Mouse (Mus musculus) heart, embryonic 12.5 days (tissue): ENCODE data around the gene Tmem274. TPM values are rescaled to one million over a fixed set of nuclear protein-coding genes. Genes with fewer than 3 reads are reported as not detected.

Experiments used
- ATAC-seq: fragments of 200-750 bp; cut with Nextera tagmentation; 2 replicates; pipeline ENCODE4 v1.8.0; 2017; ENCODE audit warnings: moderate TSS enrichment, moderate library complexity; ENCODE audit not compliant: insufficient number of reproducible peaks, low FRiP score
- H3K27ac ChIP-seq: fragments of 300-500 bp; sonication (generic); 2 replicates; pipeline ENCODE4 v1.5.1; 2016; ENCODE audit warnings: mild to moderate bottlenecking, moderate library complexity; ENCODE audit not compliant: poor library complexity, severe bottlenecking
- H3K27me3 ChIP-seq: fragments of 300-500 bp; sonication (generic); replicated peaks from 2 replicates; pipeline ENCODE4 v1.6.1; 2016; ENCODE audit warnings: mild to moderate bottlenecking, moderate library complexity
- H3K36me3 ChIP-seq: fragments of 300-500 bp; sonication (generic); 2 replicates; pipeline ENCODE4 v1.6.1; 2016; ENCODE audit warnings: mild to moderate bottlenecking, moderate library complexity
- H3K4me1 ChIP-seq: fragments of 300-500 bp; sonication (generic); replicated peaks from 2 replicates; pipeline ENCODE4 v1.6.1; 2016; ENCODE audit warnings: mild to moderate bottlenecking
- H3K4me2 ChIP-seq: fragments of 300-500 bp; sonication (generic); 2 replicates; pipeline ENCODE4 v1.6.1; 2016; ENCODE audit warnings: mild to moderate bottlenecking, moderate library complexity
- H3K4me3 ChIP-seq: fragments of 300-500 bp; sonication (generic); 2 replicates; pipeline ENCODE4 v1.5.1; 2016; ENCODE audit warnings: mild to moderate bottlenecking
- H3K9ac ChIP-seq: fragments of 300-500 bp; sonication (generic); 2 replicates; pipeline ENCODE4 v1.6.1; 2016; ENCODE audit warnings: mild to moderate bottlenecking, moderate library complexity
- H3K9me3 ChIP-seq: fragments of 300-500 bp; sonication (generic); replicated peaks from 2 replicates; pipeline ENCODE4 v1.6.1; 2016; ENCODE audit warnings: mild to moderate bottlenecking, moderate library complexity
- WGBS: fragments of 180-500 bp; shearing (Covaris S2); methylation state at CpG from one replicate; pipeline ENCODE4 v1.1.7; 2016; 5-methylcytosine and 5-hydroxymethylcytosine counted together
- polyA plus RNA-seq: library from polyadenylated mRNA; unstranded; fragments of >200 nt; fragmentation: Nextera tagmentation; extraction: Ambion mirVana; gene quantifications from 2 replicates; pipeline ENCODE4 v1.2.1, GENCODE M21; 2016

Gene Tmem274
- polyA plus RNA-seq, 1 experiment from 2014 or later: 0.29 TPM

DNA sequence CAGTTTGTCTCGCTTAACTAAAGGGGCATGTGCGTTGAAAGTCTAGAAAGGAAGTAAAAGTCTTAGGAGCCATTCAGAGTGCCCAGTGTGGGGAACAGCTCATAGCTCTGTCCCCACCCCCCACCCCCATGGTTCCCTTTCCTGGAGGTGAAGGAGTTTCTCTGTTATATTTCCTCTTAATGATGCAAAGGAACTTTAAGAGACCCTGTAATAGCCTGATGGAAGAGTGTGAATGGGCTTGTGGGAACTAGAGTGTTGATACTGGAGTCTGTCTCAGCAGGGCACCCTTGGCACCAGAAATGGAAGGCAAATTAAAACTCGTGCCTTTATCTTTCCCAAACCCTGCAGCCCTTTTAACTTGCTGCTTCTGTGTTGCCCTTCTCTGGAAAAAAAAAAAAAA is 27.7 kb downstream of the Tmem274 start:
- Histone ChIP-seq H3K36me3 (peaks cover 28% of the 10 kb centered on the region), H3K4me3 (no peak overlapping the region), H3K4me1 (no peaks in the 10 kb centered on the region), H3K9me3 (no peaks in the 10 kb centered on the region), H3K4me2 (no peak overlapping the region), H3K27me3 (no peaks in the 10 kb centered on the region), H3K9ac (no peak overlapping the region), H3K27ac (no peak overlapping the region)
- ATAC-seq: no peak
- 38% methylated on average over 3 of the region's 3 CpGs for WGBS

DNA sequence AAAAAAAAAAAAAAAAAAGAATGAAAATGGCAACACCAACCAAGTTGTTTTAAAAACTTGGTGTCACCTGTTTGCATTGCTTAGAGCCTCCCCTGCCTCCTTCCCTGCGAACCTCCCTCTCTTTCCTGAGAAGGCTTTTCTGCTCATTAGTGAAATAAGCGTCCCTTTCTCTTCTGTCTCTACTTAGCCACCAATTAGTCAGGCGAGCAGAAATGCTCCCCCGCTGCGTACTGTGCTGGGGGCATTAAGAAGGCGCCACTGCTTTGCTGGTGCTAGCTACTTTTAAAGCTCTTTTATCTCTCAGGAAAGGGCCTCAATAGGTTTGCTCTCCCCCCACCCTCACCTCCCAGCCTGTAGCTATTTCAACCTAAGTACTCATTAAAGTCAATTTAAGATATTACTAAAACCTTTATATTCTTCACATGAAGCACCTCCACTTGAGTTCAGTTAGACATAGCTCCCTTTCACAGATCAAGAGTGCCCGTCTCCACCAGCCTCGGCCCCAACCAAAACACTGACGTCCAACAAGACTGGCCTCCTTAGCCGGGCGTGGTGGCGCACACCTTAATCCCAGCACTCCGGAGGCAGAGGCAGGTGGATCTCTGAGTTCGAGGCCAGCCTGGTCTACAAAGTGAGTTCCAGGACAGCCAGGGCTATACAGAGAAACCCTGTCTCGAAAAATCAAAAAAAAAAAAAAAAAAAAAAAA is 28.2 kb downstream of the Tmem274 start:
- no peaks in the 10 kb centered on the region for H3K27me3 ChIP-seq
- ATAC-seq: no peak
- peaks cover 23% of the 10 kb centered on the region for H3K36me3 ChIP-seq
- no peak overlapping the region for H3K4me3 ChIP-seq
- H3K4me2 ChIP-seq: no peak overlapping the region
- 64% methylated on average over 15 of the region's 15 CpGs for WGBS
- H3K27ac ChIP-seq: no peak overlapping the region
- no peaks in the 10 kb centered on the region for H3K4me1 ChIP-seq
- no peak overlapping the region for H3K9ac ChIP-seq
- no peaks in the 10 kb centered on the region for H3K9me3 ChIP-seq

DNA sequence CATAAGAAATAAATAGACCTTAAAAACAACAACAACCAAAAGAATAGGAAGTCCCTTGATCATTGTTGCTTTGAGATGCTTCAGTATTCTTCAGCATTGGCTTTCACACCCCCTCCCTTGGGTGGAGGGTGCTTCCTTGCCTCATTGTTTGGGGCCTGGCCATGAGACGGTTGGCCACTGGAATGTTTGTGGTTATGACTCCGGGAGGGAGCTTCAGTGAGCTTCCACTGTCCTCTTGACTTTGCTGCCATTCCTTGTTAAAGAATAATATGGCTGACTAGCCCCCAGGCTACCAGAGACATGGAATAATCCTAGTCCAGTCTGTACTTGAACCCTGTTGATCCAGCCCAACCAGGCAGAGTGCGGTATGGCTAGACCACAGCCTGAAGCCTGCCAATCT is 29.7 kb downstream of the Tmem274 start:
- Histone ChIP-seq H3K4me3 (no peak overlapping the region), H3K27ac (no peak overlapping the region), H3K9ac (no peak overlapping the region), H3K4me1 (peaks cover 8% of the 10 kb centered on the region), H3K36me3 (peaks cover 12% of the 10 kb centered on the region), H3K4me2 (no peak overlapping the region), H3K27me3 (no peaks in the 10 kb centered on the region), H3K9me3 (no peaks in the 10 kb centered on the region)
- no peak for ATAC-seq
- 71% methylated on average over 3 of the region's 3 CpGs for WGBS

DNA sequence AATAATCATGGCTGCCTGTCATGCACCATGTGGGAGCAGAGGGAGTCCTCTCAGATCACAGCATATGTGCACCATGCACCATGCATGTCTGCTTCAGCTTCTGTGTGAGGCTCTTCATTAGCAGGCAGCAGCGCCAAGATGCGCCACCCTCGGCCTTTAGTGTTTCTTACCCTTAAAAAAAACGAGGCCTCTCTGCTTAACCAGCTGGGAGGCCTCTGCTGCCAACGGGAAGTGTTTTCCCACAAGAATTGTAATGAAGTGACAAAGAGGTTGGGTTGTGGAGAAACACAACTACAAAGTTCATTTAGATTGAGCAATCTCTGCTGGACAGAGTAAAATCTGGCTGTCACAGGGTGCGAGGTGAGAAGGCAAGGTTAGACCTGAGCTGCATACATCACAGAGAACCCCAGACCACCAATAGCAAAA is 34.1 kb downstream of the Tmem274 start:
- no peak overlapping the region for H3K9ac ChIP-seq
- WGBS: 53% methylated on average over 6 of the region's 6 CpGs
- no peak for ATAC-seq
- H3K9me3 ChIP-seq: no peaks in the 10 kb centered on the region
- H3K4me3 ChIP-seq: no peak overlapping the region
- H3K27me3 ChIP-seq: no peaks in the 10 kb centered on the region
- no peak overlapping the region for H3K4me2 ChIP-seq
- H3K27ac ChIP-seq: no peak overlapping the region
- no peaks in the 10 kb centered on the region for H3K36me3 ChIP-seq
- H3K4me1 ChIP-seq: peaks cover 11% of the 10 kb centered on the region

DNA sequence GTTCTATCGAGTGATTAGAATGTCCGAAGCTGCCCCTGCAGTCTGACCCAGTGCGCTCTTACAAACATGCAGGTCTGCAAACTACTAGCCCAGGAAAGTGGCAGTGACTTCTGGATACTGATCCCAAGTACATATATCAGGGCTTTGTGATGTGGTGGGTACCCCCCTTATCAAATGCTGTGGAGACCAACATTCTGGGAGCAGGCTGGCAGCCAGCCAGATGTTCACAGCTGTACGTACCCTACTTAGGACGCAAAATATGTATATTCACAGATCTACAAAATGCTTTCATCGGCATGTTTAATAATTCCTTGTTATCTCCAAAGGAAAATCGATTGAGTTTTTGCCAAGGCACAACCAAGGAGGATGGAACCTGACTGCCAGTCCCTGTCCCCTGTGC is 34.9 kb downstream of the Tmem274 start:
- H3K9ac ChIP-seq: no peak overlapping the region
- 76% methylated on average over 7 of the region's 7 CpGs for WGBS
- H3K36me3 ChIP-seq: no peaks in the 10 kb centered on the region
- H3K27ac ChIP-seq: no peak overlapping the region
- no peaks in the 10 kb centered on the region for H3K9me3 ChIP-seq
- no peak for ATAC-seq
- H3K27me3 ChIP-seq: no peaks in the 10 kb centered on the region
- H3K4me3 ChIP-seq: no peak overlapping the region
- peaks cover 11% of the 10 kb centered on the region for H3K4me1 ChIP-seq
- no peak overlapping the region for H3K4me2 ChIP-seq

DNA sequence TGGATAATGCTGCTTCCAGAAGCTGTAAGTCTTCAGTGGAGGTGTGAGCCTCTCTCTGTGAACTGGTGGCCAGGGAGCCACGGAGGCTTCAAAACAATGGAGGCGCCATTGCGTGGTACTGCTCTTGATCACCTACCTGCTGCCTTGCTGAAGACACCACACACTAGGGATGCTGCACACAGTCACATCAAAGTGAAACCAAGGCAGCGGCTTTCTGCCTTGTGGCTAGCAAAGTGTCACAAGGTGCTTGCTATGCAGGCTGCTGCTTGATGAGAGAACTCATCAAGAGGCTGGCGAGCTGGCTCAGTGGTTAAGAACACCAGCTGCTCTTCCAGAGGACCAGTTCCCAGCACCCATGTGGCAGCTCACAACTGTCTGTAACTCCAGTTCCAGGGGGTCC is 38.5 kb downstream of the Tmem274 start:
- no peak overlapping the region for H3K9ac ChIP-seq
- WGBS: 81% methylated on average over 5 of the region's 5 CpGs
- H3K36me3 ChIP-seq: no peaks in the 10 kb centered on the region
- no peak overlapping the region for H3K27ac ChIP-seq
- no peaks in the 10 kb centered on the region for H3K27me3 ChIP-seq
- no peak overlapping the region for H3K4me2 ChIP-seq
- no peaks in the 10 kb centered on the region for H3K9me3 ChIP-seq
- no peak for ATAC-seq
- H3K4me1 ChIP-seq: peaks cover 22% of the 10 kb centered on the region
- H3K4me3 ChIP-seq: no peak overlapping the region

DNA sequence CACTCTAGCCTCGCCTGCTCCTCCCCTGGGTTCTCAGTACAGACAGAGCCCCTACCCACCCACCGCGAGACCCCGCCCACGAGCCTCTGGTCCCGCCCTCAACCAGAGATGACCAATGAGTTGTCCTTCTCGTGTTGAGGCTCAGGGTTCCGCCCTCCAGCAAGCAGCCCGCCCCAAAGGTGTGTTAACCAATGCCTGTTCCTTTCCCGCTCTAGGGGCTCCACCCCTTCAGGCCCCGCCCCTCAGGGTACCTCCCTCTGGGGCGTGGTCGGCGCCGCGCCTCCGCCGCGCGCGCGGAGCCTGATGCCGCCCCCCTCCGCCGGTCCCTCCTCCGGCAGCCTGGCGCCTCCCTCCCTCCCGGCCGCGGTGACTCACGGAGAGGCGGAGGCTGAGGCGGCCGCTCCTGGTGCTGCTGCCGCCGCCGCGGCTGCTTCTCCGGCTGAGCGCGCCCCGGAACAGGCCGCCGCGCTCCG is 40.7 kb downstream of the Tmem274 start, which contains the start of gene Ctnnbip1:
Gene Ctnnbip1 (plus strand): TSS at position 369 of the 473 bp plus-strand sequence.
- Histone ChIP-seq H3K36me3 (no peaks in the 10 kb centered on the region), H3K27ac (peak within 1 kb of the TSS; percentile 66), H3K4me3 (peak within 1 kb of the TSS; percentile 85), H3K9ac (peak within 1 kb of the TSS; percentile 95), H3K27me3 (no peaks in the 10 kb centered on the region), H3K9me3 (no peaks in the 10 kb centered on the region), H3K4me2 (peak within 1 kb of the TSS; percentile 85), H3K4me1 (peaks cover 26% of the 10 kb centered on the region)
- ATAC-seq: peak; percentile 98
- WGBS: 2% methylated on average over 43 of the region's 46 CpGs

DNA sequence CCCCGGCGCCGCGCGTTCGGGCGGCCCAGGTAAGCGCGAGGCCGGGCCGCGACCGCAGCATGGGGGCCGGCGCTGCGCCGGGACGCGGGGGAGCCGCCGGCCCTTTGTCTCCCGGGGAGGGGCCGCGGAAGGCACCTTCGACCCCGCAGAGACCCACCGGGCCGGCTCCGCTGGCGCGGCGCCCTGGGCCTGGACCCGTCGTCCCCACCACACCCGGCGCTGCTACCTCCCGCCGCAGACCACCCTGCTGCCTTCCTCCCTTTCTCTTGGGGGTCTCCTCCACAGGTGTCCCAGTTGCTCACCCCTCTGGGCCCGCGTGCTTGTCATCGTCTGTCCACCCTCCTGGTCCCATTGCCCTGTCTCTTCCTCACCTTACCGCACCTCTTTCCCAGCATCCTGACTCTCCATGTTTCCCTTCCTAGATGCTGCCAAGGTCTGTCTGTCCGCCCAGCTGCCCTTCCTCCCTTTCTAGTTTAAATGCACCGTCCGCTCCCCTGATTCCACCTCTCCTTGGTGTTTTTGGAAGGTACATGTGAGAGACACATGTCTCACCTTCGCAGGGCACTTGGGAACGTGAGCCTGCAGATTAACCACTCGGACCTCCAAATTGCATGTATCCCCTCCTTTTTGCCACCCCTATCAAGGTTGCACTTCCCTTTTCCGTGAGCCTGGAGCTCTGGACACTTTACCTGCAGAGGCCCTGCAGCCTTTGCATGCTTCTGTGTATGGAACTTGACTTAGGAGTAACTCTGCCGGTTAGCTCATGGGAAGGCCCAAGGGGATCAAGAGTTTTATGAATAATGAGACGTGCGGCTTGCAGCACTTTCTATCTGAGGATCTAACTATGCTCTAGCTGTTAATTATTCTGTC is 41.4 kb downstream of the Tmem274 start:
- Histone ChIP-seq H3K4me2 (peak overlapping the region; percentile 85), H3K27me3 (no peaks in the 10 kb centered on the region), H3K9ac (peak overlapping the region; percentile 95), H3K4me1 (peaks cover 32% of the 10 kb centered on the region), H3K9me3 (no peaks in the 10 kb centered on the region), H3K36me3 (no peaks in the 10 kb centered on the region), H3K27ac (peak overlapping the region; percentile 66), H3K4me3 (peak overlapping the region; percentile 85)
- WGBS: 6% methylated on average over 37 of the region's 52 CpGs
- ATAC-seq: no peak

DNA sequence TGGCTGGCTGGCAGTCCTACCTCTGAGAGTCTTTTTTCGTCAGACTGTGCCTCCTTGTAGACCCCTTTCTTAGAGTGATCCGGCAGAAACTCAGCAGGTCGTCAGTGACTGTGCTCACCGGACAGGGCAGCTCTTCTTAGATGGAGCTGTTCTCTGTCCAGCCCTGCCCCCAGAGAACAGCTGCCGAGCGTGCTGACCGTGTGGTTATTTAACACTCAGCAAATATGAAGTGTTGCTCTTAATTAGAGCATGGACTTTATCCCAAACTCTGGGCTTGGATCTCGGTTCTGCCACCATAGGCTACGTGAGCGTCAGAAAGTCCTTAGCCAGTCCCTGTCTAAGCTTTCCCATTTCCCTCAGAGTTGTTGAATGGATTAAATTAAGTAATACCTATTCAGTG is 44.1 kb downstream of the Tmem274 start:
- Histone ChIP-seq H3K36me3 (no peaks in the 10 kb centered on the region), H3K27me3 (no peaks in the 10 kb centered on the region), H3K27ac (no peak overlapping the region), H3K4me1 (peaks cover 57% of the 10 kb centered on the region), H3K9me3 (no peaks in the 10 kb centered on the region), H3K4me3 (no peak overlapping the region), H3K4me2 (no peak overlapping the region), H3K9ac (no peak overlapping the region)
- ATAC-seq: no peak
- 62% methylated on average over 10 of the region's 10 CpGs for WGBS

DNA sequence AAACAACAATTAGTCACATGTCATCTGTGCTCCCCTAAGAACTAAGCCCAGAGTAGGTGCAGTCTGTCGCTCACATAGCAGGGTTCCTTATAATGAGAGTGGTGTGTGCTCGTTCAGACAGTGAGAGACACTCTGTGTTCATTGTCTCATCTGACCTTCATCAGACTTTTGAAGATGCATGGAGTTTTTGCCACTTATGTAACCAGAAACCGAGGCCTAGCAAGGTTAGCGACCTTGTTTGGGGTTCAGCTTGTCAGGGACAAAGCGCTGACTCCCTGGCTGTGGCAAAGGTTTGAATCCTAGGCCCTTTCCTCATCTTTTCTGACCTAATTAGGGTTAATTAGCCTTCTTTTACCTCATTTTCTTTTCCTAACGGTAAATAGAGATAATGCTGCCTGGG is 46.8 kb downstream of the Tmem274 start:
- WGBS: 80% methylated on average over 6 of the region's 6 CpGs
- Histone ChIP-seq H3K36me3 (no peaks in the 10 kb centered on the region), H3K4me3 (no peak overlapping the region), H3K27ac (no peak overlapping the region), H3K4me1 (peaks cover 75% of the 10 kb centered on the region), H3K9me3 (no peaks in the 10 kb centered on the region), H3K4me2 (no peak overlapping the region), H3K9ac (no peak overlapping the region), H3K27me3 (no peaks in the 10 kb centered on the region)
- ATAC-seq: no peak

DNA sequence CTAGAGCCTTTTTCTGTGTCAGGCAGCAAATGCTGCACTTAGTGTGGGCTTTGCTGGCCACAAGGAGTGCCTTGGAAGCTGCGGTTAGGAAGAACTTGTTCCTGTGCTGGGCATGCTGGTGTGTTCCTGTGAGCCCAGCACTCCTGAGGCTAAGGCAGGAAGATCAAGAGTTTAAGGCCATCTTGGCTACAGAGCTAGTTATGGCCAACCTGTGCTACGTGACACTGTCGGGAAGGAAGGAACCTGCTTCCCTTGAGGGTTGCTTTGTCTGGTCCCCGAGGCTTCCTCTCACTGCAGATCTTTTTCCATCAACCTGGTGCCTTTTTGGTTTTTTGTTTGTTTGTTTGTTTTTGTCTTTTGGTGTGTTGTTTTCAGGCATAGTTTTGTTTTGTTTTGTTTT is 48.0 kb downstream of the Tmem274 start:
- 79% methylated on average over 4 of the region's 4 CpGs for WGBS
- peak overlapping the region; percentile 26; the same call in 1 of the 2 replicates for H3K27ac ChIP-seq
- H3K4me3 ChIP-seq: no peak overlapping the region
- no peak overlapping the region for H3K9ac ChIP-seq
- no peak overlapping the region for H3K4me2 ChIP-seq
- no peaks in the 10 kb centered on the region for H3K27me3 ChIP-seq
- no peaks in the 10 kb centered on the region for H3K9me3 ChIP-seq
- H3K36me3 ChIP-seq: no peaks in the 10 kb centered on the region
- no peak for ATAC-seq
- peaks cover 83% of the 10 kb centered on the region for H3K4me1 ChIP-seq
